Mouse (Mus musculus) intestine, postnatal 0 days (tissue): ENCODE measurements around the gene Ovca2. TPM values are rescaled to one million over a fixed set of nuclear protein-coding genes. Genes with fewer than 3 reads are reported as not detected.
A peak's percentile ranks its signal among the peaks of the same experiment; 100 is the strongest.

Experiments
- ATAC-seq: fragments of 200-750 bp; cut with Nextera tagmentation; 2 replicates; pipeline ENCODE4 v1.8.0; 2017; ENCODE audit warnings: mild to moderate bottlenecking, moderate TSS enrichment, moderate library complexity
- H3K27ac ChIP-seq: fragments of 300-500 bp; sonication (generic); 2 replicates; pipeline ENCODE4 v1.5.1; 2014; ENCODE audit warnings: mild to moderate bottlenecking, low read depth, low read length, moderate library complexity
- H3K27me3 ChIP-seq: fragments of 300-500 bp; sonication (generic); replicated peaks from 2 replicates; pipeline ENCODE4 v1.6.1; 2014; ENCODE audit warnings: low read length, mixed read lengths; ENCODE audit not compliant: control insufficient read depth, insufficient read depth
- H3K36me3 ChIP-seq: fragments of 300-500 bp; sonication (generic); 2 replicates; pipeline ENCODE4 v1.6.1; 2014; ENCODE audit warnings: mild to moderate bottlenecking, moderate library complexity; ENCODE audit not compliant: control insufficient read depth, insufficient read depth
- H3K4me1 ChIP-seq: fragments of 300-500 bp; sonication (generic); replicated peaks from 2 replicates; pipeline ENCODE4 v1.6.1; 2014; ENCODE audit warnings: antibody characterized with exemption, low read length, mixed read lengths; ENCODE audit not compliant: control insufficient read depth, insufficient read depth
- H3K4me2 ChIP-seq: fragments of 300-500 bp; sonication (generic); replicated peaks from 2 replicates; pipeline ENCODE4 v1.6.1; 2014; ENCODE audit warnings: low read depth, mild to moderate bottlenecking, moderate library complexity
- H3K4me3 ChIP-seq: fragments of 300-500 bp; sonication (generic); 2 replicates; pipeline ENCODE4 v1.5.1; 2014; ENCODE audit warnings: low read depth, low read length
- H3K9ac ChIP-seq: fragments of 300-500 bp; sonication (generic); 2 replicates; pipeline ENCODE4 v1.6.1; 2014; ENCODE audit warnings: mild to moderate bottlenecking, low read depth, low read length
- H3K9me3 ChIP-seq: fragments of 300-500 bp; sonication (generic); 2 replicates; pipeline ENCODE4 v1.6.1; 2016; ENCODE audit warnings: mixed run types; ENCODE audit not compliant: control insufficient read depth
- CTCF ChIP-seq: sonication (generic); IDR thresholded peaks from 2 replicates; pipeline ENCODE4 v1.5.1; 2016; ENCODE audit warnings: low read depth, mild to moderate bottlenecking, control low read depth, antibody characterized with exemption, moderate library complexity
- WGBS: fragments of 180-500 bp; shearing (Covaris S2); extraction: QIAGEN DNeasy Blood & Tissue Kit; methylation state at CpG from one replicate; pipeline ENCODE4 v1.1.7; 2014; 5-methylcytosine and 5-hydroxymethylcytosine counted together
- polyA plus RNA-seq: library from polyadenylated mRNA; unstranded; fragments of >200 nt; fragmentation: Nextera tagmentation; extraction: Ambion mirVana; gene quantifications from 2 replicates; pipeline ENCODE4 v1.2.1, GENCODE M21; 2015

Gene Ovca2
- polyA plus RNA-seq, 1 experiment from 2014 or later, result 21.6 TPM

DNA sequence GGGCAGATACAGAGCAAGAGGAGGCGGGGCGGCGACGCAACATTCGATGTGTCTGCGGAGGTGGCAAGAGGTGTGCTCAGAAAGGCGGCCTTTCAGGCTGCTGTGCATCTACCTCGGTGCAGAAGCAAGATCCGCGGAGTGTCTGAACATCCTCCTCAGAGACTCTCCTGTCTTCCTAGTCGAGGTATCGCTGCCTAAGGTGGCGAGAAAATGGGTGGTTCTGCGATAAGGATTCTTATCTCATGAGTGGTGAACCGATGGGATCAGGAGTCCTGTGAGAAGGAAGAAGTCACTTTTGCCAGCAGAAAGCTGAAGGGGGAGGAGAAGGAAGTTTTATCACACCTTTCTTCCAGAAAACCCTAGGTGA is 4.9 kb downstream of the Ovca2 start:
- H3K4me3 ChIP-seq, result peak overlapping the region; percentile 55
- H3K4me1 ChIP-seq, result peaks cover 12% of the 10 kb centered on the region
- H3K27ac ChIP-seq, result no peak overlapping the region
- TF ChIP-seq CTCF, result no peak
- H3K9me3 ChIP-seq, result no peaks in the 10 kb centered on the region
- peaks cover 35% of the 10 kb centered on the region for H3K27me3 ChIP-seq
- H3K36me3 ChIP-seq, result peaks cover 4% of the 10 kb centered on the region; the same call in 1 of the 2 replicates
- H3K9ac ChIP-seq, result 0 out of 2 replicates have a peak overlapping the region, but pooled peaks have one; percentile 28
- whole genome bisulfite sequencing, result 2% methylated on average over 15 of the region's 15 CpGs
- peak overlapping the region; percentile 92 for H3K4me2 ChIP-seq
- no peak for ATAC-seq

GRCm38 (mm10) chr11:75173095-75173798 is 5.4 kb downstream of the Ovca2 start:
- H3K4me3 ChIP-seq, result peak overlapping the region; percentile 55
- TF ChIP-seq CTCF, result no peak
- peak overlapping the region; percentile 92 for H3K4me2 ChIP-seq
- H3K4me1 ChIP-seq, result peaks cover 12% of the 10 kb centered on the region
- peak overlapping the region; percentile 28; the same call in 1 of the 2 replicates for H3K9ac ChIP-seq
- WGBS, result under 1% methylated on average over 71 of the region's 71 CpGs
- no peaks in the 10 kb centered on the region for H3K9me3 ChIP-seq
- peaks cover 4% of the 10 kb centered on the region; the same call in 1 of the 2 replicates for H3K36me3 ChIP-seq
- peak; percentile 57 for ATAC-seq
- H3K27me3 ChIP-seq, result peaks cover 40% of the 10 kb centered on the region
- no peak overlapping the region for H3K27ac ChIP-seq

GRCm38 (mm10) chr11:75172151-75173094 is 6.2 kb downstream of the Ovca2 start:
- Histone ChIP-seq H3K27me3 (peaks cover 47% of the 10 kb centered on the region), H3K9me3 (no peaks in the 10 kb centered on the region), H3K4me2 (peak overlapping the region; percentile 92), H3K36me3 (peaks cover under 1% of the 10 kb centered on the region; the same call in 1 of the 2 replicates), H3K27ac (no peak overlapping the region), H3K4me3 (peak overlapping the region; percentile 55), H3K9ac (0 out of 2 replicates have a peak overlapping the region, but pooled peaks have one; percentile 26), H3K4me1 (peaks cover 8% of the 10 kb centered on the region)
- TF ChIP-seq CTCF, result no peak
- no peak for ATAC-seq
- WGBS, result under 1% methylated on average over 66 of the region's 75 CpGs

- Histone ChIP-seq H3K4me1 (peaks cover 10% of the 10 kb centered on the region), H3K9ac (no peak overlapping the region), H3K27me3 (peaks cover 57% of the 10 kb centered on the region)
Measured at GRCm38 (mm10) chr11:75171186-75171865, 7.3 kb downstream of the Ovca2 start.

DNA sequence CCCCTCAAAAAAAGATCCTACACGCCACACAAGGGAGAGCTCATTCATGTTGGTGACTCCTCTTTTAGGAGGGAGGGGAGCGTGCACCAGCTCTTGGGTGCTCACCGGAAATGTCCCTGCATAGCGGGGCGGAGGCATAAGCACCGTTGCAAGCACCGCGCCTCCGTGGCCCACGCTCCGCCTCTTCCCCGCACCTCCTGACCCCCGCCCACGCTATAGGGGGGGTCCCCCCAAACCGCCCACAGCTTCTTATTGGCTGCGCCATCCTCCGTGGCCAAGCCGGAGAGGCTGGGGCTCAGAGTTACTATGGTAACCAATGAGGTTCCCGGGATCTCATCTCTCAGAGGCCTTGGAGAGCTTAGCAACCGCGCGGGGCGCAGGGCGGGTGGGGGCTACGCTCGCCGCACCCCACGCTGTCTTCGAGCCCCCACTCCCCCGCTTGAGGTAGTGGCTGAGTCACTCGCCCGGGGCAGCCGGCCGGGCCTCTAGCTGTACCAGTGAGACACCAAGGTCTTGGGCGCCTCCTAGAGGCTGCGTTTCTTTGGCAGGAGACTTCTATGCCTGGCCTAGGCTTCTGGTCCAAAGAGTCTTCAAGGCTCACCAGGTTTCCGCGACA is 8.4 kb downstream of the Ovca2 start:
- H3K4me1 ChIP-seq, result peaks cover 12% of the 10 kb centered on the region
- H3K36me3 ChIP-seq, result peaks cover 5% of the 10 kb centered on the region; the same call in 1 of the 2 replicates
- peak overlapping the region; percentile 91 for H3K4me2 ChIP-seq
- no peaks in the 10 kb centered on the region for H3K9me3 ChIP-seq
- ATAC-seq, result peak; percentile 49
- under 1% methylated on average over 38 of the region's 38 CpGs for WGBS
- no peak overlapping the region for H3K27ac ChIP-seq
- H3K27me3 ChIP-seq, result peaks cover 62% of the 10 kb centered on the region
- H3K9ac ChIP-seq, result no peak overlapping the region
- peak; percentile 89 for TF ChIP-seq CTCF
- peak overlapping the region; percentile 67 for H3K4me3 ChIP-seq

More at GRCm38 (mm10) chr11:75171186-75171865, 7.3 kb downstream of the Ovca2 start:
- Histone ChIP-seq H3K27ac (no peak overlapping the region), H3K9me3 (no peaks in the 10 kb centered on the region), H3K4me3 (peak overlapping the region; percentile 55), H3K4me2 (peak overlapping the region; percentile 92; the same call in 1 of the 2 replicates), H3K36me3 (no peaks in the 10 kb centered on the region; the same call in 1 of the 2 replicates)
- no peak for ATAC-seq
- no peak for TF ChIP-seq CTCF
- 12% methylated on average over 17 of the region's 17 CpGs for WGBS
